Mouse (Mus musculus): ENCODE results near the gene Arap1. TPM values are rescaled to one million over a fixed set of nuclear protein-coding genes. Genes with fewer than 3 reads are reported as not detected.
A peak's percentile ranks its signal among the peaks of the same experiment; 100 is the strongest.

The Arap1 gene
- polyA plus RNA-seq, 1 experiment from 2014 or later: 24.6 TPM

- H3K36me3 ChIP-seq: no peaks in the 10 kb centered on the region
- under 1% methylated on average over 64 of the region's 68 CpGs for WGBS
- H3K27ac ChIP-seq: peak overlapping the region; percentile 13; the same call in 1 of the 2 replicates
- peak; percentile 94 for DNase-seq (ENCODE audit: low spot score)
- H3K9me3 ChIP-seq: no peaks in the 10 kb centered on the region
- peak overlapping the region; percentile 69 for H3K4me3 ChIP-seq
- H3K27me3 ChIP-seq (ENCODE audit: insufficient read depth, poor library complexity, severe bottlenecking): peaks cover 55% of the 10 kb centered on the region
- peaks cover 11% of the 10 kb centered on the region for H3K4me1 ChIP-seq
Measured at GRCm38 (mm10) chr7:101450422-101451401, 102.8 kb downstream of the Arap1 start.

GRCm38 (mm10) chr7:101452669-101453068, 104.8 kb downstream of the Arap1 start:
- peaks cover 68% of the 10 kb centered on the region for H3K27me3 ChIP-seq (ENCODE audit: insufficient read depth, poor library complexity, severe bottlenecking)
- DNase-seq (ENCODE audit: low spot score): no peak
- H3K4me3 ChIP-seq: no peak overlapping the region
- 85% methylated on average over 3 of the region's 3 CpGs for WGBS
- no peak overlapping the region for H3K27ac ChIP-seq
- H3K36me3 ChIP-seq: no peaks in the 10 kb centered on the region
- H3K9me3 ChIP-seq: no peaks in the 10 kb centered on the region
- peaks cover 14% of the 10 kb centered on the region for H3K4me1 ChIP-seq

GRCm38 (mm10) chr7:101453296-101453695, 105.4 kb downstream of the Arap1 start:
- Histone ChIP-seq H3K4me3 (no peak overlapping the region), H3K27ac (no peak overlapping the region), H3K36me3 (no peaks in the 10 kb centered on the region), H3K27me3 (ENCODE audit: insufficient read depth, poor library complexity, severe bottlenecking) (peaks cover 72% of the 10 kb centered on the region), H3K4me1 (peaks cover 15% of the 10 kb centered on the region), H3K9me3 (no peaks in the 10 kb centered on the region)
- no peak for DNase-seq (ENCODE audit: low spot score)
- 90% methylated on average over 3 of the region's 3 CpGs for WGBS

- Histone ChIP-seq H3K36me3 (no peaks in the 10 kb centered on the region), H3K9me3 (no peaks in the 10 kb centered on the region), H3K27ac (no peak overlapping the region), H3K4me3 (no peak overlapping the region), H3K27me3 (ENCODE audit: insufficient read depth, poor library complexity, severe bottlenecking) (peaks cover 72% of the 10 kb centered on the region), H3K4me1 (peaks cover 15% of the 10 kb centered on the region)
- WGBS: 35% methylated on average over 8 of the region's 8 CpGs
- no peak for DNase-seq (ENCODE audit: low spot score)
Measured at GRCm38 (mm10) chr7:101453725-101454124, 105.9 kb downstream of the Arap1 start.

- H3K4me3 ChIP-seq: no peak overlapping the region
- H3K27me3 ChIP-seq (ENCODE audit: insufficient read depth, poor library complexity, severe bottlenecking): peaks cover 76% of the 10 kb centered on the region
- H3K36me3 ChIP-seq: no peaks in the 10 kb centered on the region
- DNase-seq (ENCODE audit: low spot score): no peak
- H3K27ac ChIP-seq: no peak overlapping the region
- 88% methylated on average over 9 of the region's 9 CpGs for WGBS
- no peaks in the 10 kb centered on the region for H3K9me3 ChIP-seq
- peaks cover 22% of the 10 kb centered on the region for H3K4me1 ChIP-seq
Measured at GRCm38 (mm10) chr7:101454479-101454878, 106.6 kb downstream of the Arap1 start.

GRCm38 (mm10) chr7:101455141-101455540, 107.3 kb downstream of the Arap1 start:
- no peaks in the 10 kb centered on the region for H3K36me3 ChIP-seq
- peaks cover 27% of the 10 kb centered on the region for H3K4me1 ChIP-seq
- WGBS: 83% methylated on average over 6 of the region's 6 CpGs
- H3K9me3 ChIP-seq: no peaks in the 10 kb centered on the region
- H3K4me3 ChIP-seq: no peak overlapping the region
- H3K27ac ChIP-seq: no peak overlapping the region
- DNase-seq (ENCODE audit: low spot score): no peak
- peaks cover 79% of the 10 kb centered on the region for H3K27me3 ChIP-seq (ENCODE audit: insufficient read depth, poor library complexity, severe bottlenecking)

GRCm38 (mm10) chr7:101456318-101456717, 108.5 kb downstream of the Arap1 start:
- WGBS: 74% methylated on average over 4 of the region's 4 CpGs
- H3K9me3 ChIP-seq: no peaks in the 10 kb centered on the region
- peaks cover 28% of the 10 kb centered on the region for H3K4me1 ChIP-seq
- peaks cover 83% of the 10 kb centered on the region for H3K27me3 ChIP-seq (ENCODE audit: insufficient read depth, poor library complexity, severe bottlenecking)
- DNase-seq (ENCODE audit: low spot score): no peak
- H3K36me3 ChIP-seq: no peaks in the 10 kb centered on the region
- no peak overlapping the region for H3K4me3 ChIP-seq
- H3K27ac ChIP-seq: no peak overlapping the region

GRCm38 (mm10) chr7:101456789-101457188, 108.9 kb downstream of the Arap1 start:
- Histone ChIP-seq H3K4me1 (peaks cover 26% of the 10 kb centered on the region), H3K9me3 (no peaks in the 10 kb centered on the region), H3K27me3 (ENCODE audit: insufficient read depth, poor library complexity, severe bottlenecking) (peaks cover 83% of the 10 kb centered on the region), H3K4me3 (no peak overlapping the region), H3K36me3 (no peaks in the 10 kb centered on the region), H3K27ac (no peak overlapping the region)
- WGBS: 42% methylated on average over 5 of the region's 5 CpGs
- DNase-seq (ENCODE audit: low spot score): no peak

GRCm38 (mm10) chr7:101457283-101457682, 109.4 kb downstream of the Arap1 start:
- no peaks in the 10 kb centered on the region for H3K36me3 ChIP-seq
- H3K4me1 ChIP-seq: peaks cover 28% of the 10 kb centered on the region
- no peaks in the 10 kb centered on the region for H3K9me3 ChIP-seq
- no peak overlapping the region for H3K27ac ChIP-seq
- peaks cover 83% of the 10 kb centered on the region for H3K27me3 ChIP-seq (ENCODE audit: insufficient read depth, poor library complexity, severe bottlenecking)
- no peak overlapping the region for H3K4me3 ChIP-seq
- 73% methylated on average over 5 of the region's 5 CpGs for WGBS
- DNase-seq (ENCODE audit: low spot score): no peak

GRCm38 (mm10) chr7:101457801-101458200, 109.9 kb downstream of the Arap1 start:
- Histone ChIP-seq H3K36me3 (no peaks in the 10 kb centered on the region), H3K4me1 (peaks cover 33% of the 10 kb centered on the region), H3K27me3 (ENCODE audit: insufficient read depth, poor library complexity, severe bottlenecking) (peaks cover 82% of the 10 kb centered on the region), H3K9me3 (no peaks in the 10 kb centered on the region), H3K4me3 (no peak overlapping the region), H3K27ac (no peak overlapping the region)
- 51% methylated on average over 8 of the region's 8 CpGs for WGBS
- DNase-seq (ENCODE audit: low spot score): no peak

GRCm38 (mm10) chr7:101458278-101458781, 110.5 kb downstream of the Arap1 start:
- Histone ChIP-seq H3K27me3 (ENCODE audit: insufficient read depth, poor library complexity, severe bottlenecking) (peaks cover 76% of the 10 kb centered on the region), H3K36me3 (no peaks in the 10 kb centered on the region), H3K4me3 (no peak overlapping the region), H3K9me3 (no peaks in the 10 kb centered on the region), H3K4me1 (peaks cover 38% of the 10 kb centered on the region), H3K27ac (no peak overlapping the region)
- WGBS: 68% methylated on average over 4 of the region's 4 CpGs
- DNase-seq (ENCODE audit: low spot score): no peak

GRCm38 (mm10) chr7:101459305-101459813, 111.5 kb downstream of the Arap1 start:
- Histone ChIP-seq H3K36me3 (no peaks in the 10 kb centered on the region), H3K27me3 (ENCODE audit: insufficient read depth, poor library complexity, severe bottlenecking) (peaks cover 72% of the 10 kb centered on the region), H3K4me3 (no peak overlapping the region), H3K9me3 (no peaks in the 10 kb centered on the region), H3K4me1 (peaks cover 43% of the 10 kb centered on the region), H3K27ac (no peak overlapping the region)
- DNase-seq (ENCODE audit: low spot score): no peak
- WGBS: 70% methylated on average over 9 of the region's 9 CpGs

- peak overlapping the region; percentile 48; the same call in 1 of the 2 replicates for H3K27ac ChIP-seq
- H3K4me1 ChIP-seq: peaks cover 49% of the 10 kb centered on the region
- 46% methylated on average over 10 of the region's 10 CpGs for WGBS
Measured at GRCm38 (mm10) chr7:101459923-101460607, 112.2 kb downstream of the Arap1 start.

More at GRCm38 (mm10) chr7:101459923-101460607, 112.2 kb downstream of the Arap1 start:
- Histone ChIP-seq H3K9me3 (no peaks in the 10 kb centered on the region), H3K27me3 (ENCODE audit: insufficient read depth, poor library complexity, severe bottlenecking) (peaks cover 71% of the 10 kb centered on the region), H3K36me3 (no peaks in the 10 kb centered on the region), H3K4me3 (no peak overlapping the region)
- no peak for DNase-seq (ENCODE audit: low spot score)

All from heart, embryonic 10.5 days (tissue).